Mouse (Mus musculus) bone marrow macrophage, adult 2 months (primary cell): Measurements from ENCODE around the gene Chaf1b. TPM values are rescaled to one million over a fixed set of nuclear protein-coding genes. Genes with fewer than 3 reads are reported as not detected.

ENCODE experiments used
- H3K27ac ChIP-seq: 2 replicates; pipeline ENCODE4 v1.5.1; 2012; ENCODE audit warnings: low read depth, low read length; ENCODE audit not compliant: insufficient read depth
- H3K4me1 ChIP-seq: 2 replicates; pipeline ENCODE4 v1.6.1; 2012; ENCODE audit warnings: low read length; ENCODE audit not compliant: control insufficient read depth, insufficient read depth
- H3K4me3 ChIP-seq: 2 replicates; pipeline ENCODE4 v1.5.1; 2012; ENCODE audit warnings: mild to moderate bottlenecking, low read length, moderate library complexity; ENCODE audit not compliant: insufficient read depth
- CTCF ChIP-seq: IDR thresholded peaks from 2 replicates; pipeline ENCODE4 v1.5.1; 2012; ENCODE audit warnings: low read depth, mild to moderate bottlenecking, low read length, moderate library complexity
- POLR2A ChIP-seq: IDR thresholded peaks from 2 replicates; pipeline ENCODE4 v1.6.1; 2012; ENCODE audit warnings: mild to moderate bottlenecking, low read depth, low read length, borderline replicate concordance
- polyA plus RNA-seq: library from polyadenylated mRNA; stranded (reverse); fragments of >200 nt; gene quantifications from 2 replicates; pipeline ENCODE4 v1.2.4, GENCODE M21; 2012; ENCODE audit not compliant: missing spikeins, insufficient read depth, insufficient read length

Chaf1b gene
- polyA plus RNA-seq, 1 experiment = 10.3 TPM

DNA sequence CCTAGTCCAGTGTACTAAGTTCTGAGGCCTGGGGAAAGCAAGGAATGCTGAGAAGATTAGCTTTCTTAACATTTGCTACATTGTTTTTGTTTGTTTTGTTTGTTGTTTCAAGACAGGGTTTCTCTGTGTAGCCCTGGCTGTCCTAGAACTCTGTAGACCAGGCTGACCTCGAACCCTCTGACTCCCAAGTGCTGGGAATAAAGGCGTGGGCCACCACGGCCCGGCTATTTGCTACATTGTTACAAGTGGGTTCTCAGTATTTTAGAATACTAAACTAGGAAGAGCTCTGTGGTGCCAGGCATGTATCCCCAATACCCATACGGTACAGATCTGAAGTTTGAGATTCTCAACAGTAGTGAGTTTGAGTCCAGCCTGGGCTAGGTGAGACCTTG lies 1.0 kb downstream of the Chaf1b start:
- Histone ChIP-seq H3K4me1 (peaks cover 8% of the 10 kb centered on the region), H3K4me3 (peak overlapping the region; percentile 95), H3K27ac (no peak overlapping the region)
- no peak for TF ChIP-seq CTCF
- no peak for TF ChIP-seq POLR2A

DNA sequence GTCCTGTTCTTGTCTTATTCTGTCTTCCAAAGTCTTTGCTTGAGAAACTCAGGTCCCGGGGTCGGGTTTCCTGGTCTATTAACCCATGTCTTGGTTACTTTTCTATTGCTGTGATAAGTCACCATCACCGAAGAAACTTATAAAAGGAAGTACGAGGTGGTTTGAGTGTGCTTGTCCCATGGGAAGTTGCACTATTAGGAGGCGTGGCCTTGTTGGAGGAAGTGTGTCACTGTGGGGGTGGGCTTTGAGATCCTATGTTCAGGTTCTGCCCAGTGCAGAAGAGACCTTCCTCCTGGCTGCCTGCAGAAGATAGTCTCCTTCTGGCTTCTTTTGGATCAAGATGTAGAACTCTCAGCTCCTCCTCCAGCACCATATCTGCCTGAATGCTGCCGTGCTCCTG lies 4.8 kb downstream of the Chaf1b start:
- H3K4me1 ChIP-seq = peaks cover 8% of the 10 kb centered on the region
- TF ChIP-seq POLR2A = no peak
- TF ChIP-seq CTCF = no peak
- peak overlapping the region; percentile 11; the same call in 1 of the 2 replicates for H3K4me3 ChIP-seq
- H3K27ac ChIP-seq = peak overlapping the region; percentile 14; the same call in 1 of the 2 replicates

DNA sequence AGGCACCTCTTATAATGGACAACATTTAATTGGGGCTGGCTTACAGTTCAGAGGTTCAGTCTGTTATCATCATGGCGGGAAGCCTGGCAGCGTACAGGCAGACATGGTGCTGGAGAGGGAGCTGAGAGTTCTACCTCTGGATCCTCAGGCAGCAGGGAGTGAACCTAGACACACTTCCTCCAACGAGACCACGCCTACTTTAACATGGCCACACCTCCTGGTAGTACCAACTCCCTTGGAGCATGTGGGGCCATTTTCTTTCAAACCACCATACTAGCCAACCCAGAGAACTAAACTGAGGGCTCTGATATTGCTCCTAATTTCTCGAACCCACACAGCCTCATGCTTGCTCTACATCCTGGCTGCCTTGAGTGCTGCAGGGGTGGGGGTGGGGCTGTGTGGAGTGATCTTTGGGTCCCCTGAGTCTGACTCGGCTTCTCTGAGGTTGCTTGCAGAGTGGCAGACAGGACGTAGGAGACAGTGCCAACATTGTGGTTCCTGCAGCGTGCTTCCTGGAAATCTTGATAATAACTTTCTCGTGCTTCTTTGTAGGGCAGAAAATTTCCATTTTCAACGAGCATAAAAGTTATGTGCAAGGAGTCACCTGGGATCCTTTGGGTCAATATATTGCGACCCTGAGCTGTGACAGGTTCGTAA lies 7.4 kb downstream of the Chaf1b start:
- no peak overlapping the region for H3K4me3 ChIP-seq
- H3K4me1 ChIP-seq = peaks cover 8% of the 10 kb centered on the region
- TF ChIP-seq CTCF = no peak
- TF ChIP-seq POLR2A = no peak
- H3K27ac ChIP-seq = no peak overlapping the region

DNA sequence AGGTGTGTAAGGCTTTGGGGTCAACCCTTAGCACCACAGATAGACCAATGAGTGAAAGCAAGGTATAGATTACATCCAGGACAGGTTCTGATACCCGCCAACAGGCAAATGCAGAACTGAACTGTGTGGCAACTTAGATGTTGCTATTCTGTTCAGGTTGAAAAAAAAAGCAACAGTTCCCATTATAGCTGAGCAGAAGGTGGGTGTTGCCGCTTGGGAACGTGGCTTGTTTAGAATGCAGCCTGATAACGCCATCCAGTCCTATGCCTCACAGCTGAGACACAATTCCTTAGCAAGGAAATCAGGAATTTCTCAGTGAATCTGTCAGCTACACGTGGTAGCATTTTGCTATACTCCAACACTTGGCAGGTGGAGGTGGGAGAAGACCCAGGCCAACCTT lies 9.6 kb downstream of the Chaf1b start:
- Histone ChIP-seq H3K27ac (no peak overlapping the region), H3K4me1 (peaks cover 6% of the 10 kb centered on the region), H3K4me3 (no peak overlapping the region)
- no peak for TF ChIP-seq CTCF
- no peak for TF ChIP-seq POLR2A

DNA sequence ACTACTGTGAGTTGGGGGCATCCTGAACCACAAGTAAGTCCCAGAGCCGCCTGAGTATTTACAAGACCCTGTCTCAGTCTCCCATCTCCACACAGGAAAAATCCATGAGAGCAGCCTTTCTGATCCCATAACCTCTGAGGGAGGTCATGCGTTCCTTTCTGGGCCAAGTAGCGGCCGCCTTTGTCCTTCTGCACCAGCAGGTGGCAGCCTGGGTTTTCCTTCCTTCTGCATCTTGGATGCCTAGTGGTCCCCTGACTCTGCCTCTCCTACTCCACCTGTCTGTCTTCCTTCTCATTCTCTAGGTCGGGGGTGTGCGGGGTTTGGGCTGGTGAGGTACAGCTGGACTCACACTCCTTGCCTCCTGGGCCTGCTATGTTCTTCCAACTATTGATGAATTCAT lies 19.3 kb downstream of the Chaf1b start:
- Histone ChIP-seq H3K4me3 (no peak overlapping the region), H3K4me1 (no peaks in the 10 kb centered on the region), H3K27ac (no peak overlapping the region)
- no peak for TF ChIP-seq POLR2A
- TF ChIP-seq CTCF = no peak

DNA sequence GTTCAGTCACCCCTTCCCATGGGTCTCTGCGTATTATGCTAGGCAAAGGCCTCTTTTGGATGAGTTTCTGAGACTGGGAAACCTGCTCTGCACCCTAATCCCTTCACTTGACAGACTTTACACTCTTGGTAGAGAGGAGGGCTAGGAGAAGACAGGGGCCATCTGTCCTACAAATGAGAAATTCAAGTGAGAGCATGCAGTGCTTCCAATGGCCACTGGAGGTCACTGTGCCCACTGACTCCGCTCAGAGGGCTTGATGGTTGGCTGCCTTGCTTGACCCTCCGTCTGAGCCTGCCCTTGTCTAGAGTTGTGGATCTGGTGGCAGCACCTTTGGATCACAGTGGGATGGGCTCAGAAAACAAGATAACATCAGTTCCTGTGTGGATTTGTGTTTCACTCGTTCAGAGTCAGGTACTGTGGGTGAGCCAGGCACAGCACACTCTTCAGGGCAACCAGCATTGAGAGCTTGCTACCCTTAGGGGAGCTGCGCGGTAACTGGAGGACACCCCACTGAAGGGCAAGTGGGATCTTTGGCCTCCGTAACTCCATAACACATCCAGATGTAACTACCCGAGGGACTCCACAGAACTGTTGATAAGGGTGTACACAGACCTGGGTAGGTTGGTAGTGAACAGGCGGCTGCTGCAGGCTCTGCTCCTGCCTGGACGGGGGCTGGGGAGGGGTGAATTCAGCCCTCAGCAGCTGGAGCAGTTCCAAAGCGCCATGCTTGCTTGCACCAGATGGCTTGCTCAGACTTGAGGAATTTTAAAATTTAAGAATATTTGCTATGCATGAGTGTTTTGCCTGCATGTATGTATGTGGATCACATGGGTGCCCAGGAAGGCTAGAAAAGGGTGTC lies 22.7 kb downstream of the Chaf1b start:
- TF ChIP-seq CTCF = peak; percentile 69; the same call in 1 of the 2 replicates
- TF ChIP-seq POLR2A = no peak
- Histone ChIP-seq H3K4me3 (no peak overlapping the region), H3K4me1 (peaks cover 6% of the 10 kb centered on the region; the same call in 1 of the 2 replicates), H3K27ac (no peak overlapping the region)

DNA sequence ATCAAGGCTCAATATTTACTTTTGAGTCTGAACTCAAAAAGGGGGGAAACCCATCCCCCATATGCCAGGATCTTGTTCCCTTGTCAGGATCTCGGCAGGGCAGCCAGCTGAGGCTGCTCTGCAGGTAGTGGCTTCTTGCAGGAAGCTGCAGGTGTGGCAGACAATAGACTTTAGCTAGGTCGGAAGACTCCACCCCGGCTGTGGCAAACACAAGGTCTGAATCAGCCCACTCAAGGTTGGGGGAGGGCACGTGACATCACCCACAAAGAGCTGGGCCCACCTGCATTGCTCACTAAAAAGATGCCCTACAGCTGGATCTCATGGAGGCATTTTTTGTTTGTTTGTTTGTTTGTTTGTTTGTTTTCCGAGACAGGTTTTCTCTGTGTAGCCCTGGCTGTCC lies 24.1 kb downstream of the Chaf1b start:
- Histone ChIP-seq H3K27ac (no peak overlapping the region), H3K4me1 (peaks cover 13% of the 10 kb centered on the region), H3K4me3 (no peak overlapping the region)
- TF ChIP-seq POLR2A (no peak), CTCF (no peak)

DNA sequence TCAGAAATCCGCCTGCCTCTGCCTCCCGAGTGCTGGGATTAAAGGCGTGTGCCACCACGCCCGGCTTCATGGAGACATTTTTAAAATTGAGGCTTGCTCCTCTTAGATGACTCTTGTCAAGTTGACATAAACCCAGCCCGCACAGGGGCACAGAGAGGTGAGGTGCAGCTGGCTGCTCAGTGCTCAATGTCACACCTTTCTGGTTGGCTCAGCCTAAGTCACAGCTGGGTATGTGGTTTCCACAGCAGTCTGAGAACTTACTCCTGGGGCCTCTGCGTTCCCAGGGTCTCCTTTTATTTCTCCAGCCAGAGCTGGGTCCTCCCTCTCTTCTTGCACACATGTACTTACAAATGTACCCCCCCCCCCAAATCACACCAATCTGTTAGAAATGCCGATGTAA lies 24.5 kb downstream of the Chaf1b start:
- Histone ChIP-seq H3K4me3 (no peak overlapping the region), H3K4me1 (peaks cover 14% of the 10 kb centered on the region), H3K27ac (no peak overlapping the region)
- no peak for TF ChIP-seq POLR2A
- TF ChIP-seq CTCF = no peak

DNA sequence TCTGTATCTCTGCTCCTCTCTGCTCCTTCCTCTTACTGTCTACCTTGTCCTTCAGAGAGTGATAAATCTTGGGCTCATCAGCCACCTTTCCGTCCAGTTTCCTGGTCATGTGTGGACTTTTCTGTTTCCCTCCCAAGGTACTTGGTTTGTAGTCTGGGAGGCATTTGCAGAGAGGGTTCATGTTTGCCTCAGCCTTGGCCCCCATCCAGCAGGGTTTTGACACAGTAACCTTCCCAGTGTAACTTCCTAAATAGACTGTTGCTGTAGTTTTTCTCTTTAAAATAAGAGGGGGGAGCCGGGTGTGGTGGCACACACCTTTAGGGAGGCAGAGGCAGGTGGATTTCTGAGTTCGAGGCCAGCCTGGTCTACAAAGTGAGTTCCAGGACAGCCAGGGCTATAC lies 26.2 kb downstream of the Chaf1b start:
- peaks cover 25% of the 10 kb centered on the region for H3K4me1 ChIP-seq
- H3K27ac ChIP-seq = no peak overlapping the region
- no peak overlapping the region for H3K4me3 ChIP-seq
- TF ChIP-seq CTCF (no peak), POLR2A (no peak)
